Mouse (Mus musculus): ENCODE measurements around the gene Tank.

Tank gene

GRCm38 (mm10) chr2:61578433-61578832 is at the start of gene Tank:
Gene Tank, plus strand, starts transcription at chr2:61578585.
- no peak for DNase-seq (ENCODE audit: low spot score in 2 of 2)

- DNase-seq (ENCODE audit: low spot score in 2 of 2) = no peak
Measured at GRCm38 (mm10) chr2:61532326-61532725, 46.1 kb upstream of the Tank start.

GRCm38 (mm10) chr2:61533131-61533530 is 45.3 kb upstream of the Tank start:
- DNase-seq (ENCODE audit: low spot score in 2 of 2) = peak; percentile 25 to 28

DNA sequence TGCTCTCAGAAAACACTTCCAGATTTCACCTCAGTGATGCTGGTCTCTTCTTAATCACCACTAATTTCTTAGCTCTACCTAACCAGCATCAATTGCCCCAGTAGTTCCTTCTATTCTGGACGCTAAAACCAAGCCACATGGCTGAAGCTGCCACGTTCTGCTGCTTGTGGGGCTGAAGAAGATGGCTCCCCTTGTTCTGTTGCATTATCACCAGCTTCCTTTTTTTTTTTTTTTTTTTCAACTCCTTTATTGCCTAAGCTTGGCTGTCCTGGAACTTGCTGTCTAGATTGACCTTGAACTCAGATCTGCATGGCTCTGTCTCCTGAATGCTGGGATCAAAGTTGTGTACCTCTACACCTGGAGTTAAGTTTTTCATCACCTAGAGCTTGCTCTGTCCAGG is 41.5 kb upstream of the Tank start:
- no peak for DNase-seq (ENCODE audit: low spot score in 2 of 2)

- no peak for DNase-seq (ENCODE audit: low spot score in 2 of 2)
Measured at GRCm38 (mm10) chr2:61539378-61539777, 39.0 kb upstream of the Tank start.

DNA sequence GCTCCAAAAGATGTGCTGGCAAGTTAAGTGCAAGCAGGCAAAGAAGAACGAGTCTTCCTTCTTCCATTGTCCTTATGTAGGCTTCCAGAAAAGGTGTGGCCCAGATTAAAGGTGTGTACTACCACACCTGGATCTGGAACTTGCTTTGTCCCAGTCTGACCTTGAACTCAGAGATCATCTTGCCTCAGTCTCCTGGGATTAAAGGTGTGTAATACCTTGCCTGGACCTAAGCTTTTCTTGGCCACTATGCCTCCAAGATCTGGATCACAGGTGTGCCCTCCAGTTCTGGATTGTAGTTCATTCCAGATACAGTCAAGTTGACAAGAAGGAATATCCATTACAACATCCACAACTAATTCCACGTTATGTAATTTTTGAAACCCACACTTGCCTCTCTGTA is 36.0 kb upstream of the Tank start:
- DNase-seq (ENCODE audit: low spot score in 2 of 2) = no peak

DNA sequence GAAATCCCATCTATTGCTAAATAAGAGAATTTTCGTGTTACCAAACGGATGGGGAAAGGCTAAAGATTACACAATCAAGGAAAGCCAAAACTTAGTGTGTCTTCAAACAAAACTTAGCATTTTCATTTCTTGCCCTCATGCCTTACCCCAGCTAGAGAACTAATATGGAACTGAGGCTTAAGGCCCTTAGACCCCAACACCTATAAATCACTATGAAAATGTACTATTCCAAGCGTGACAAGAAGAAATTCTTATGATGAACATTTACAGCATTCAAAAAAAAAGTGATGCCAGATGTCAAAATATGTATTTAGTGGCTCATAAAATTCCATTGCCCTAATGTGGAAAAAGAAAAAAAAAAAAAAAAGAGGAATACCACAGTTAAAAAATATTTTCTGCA is 32.7 kb upstream of the Tank start:
- no peak for DNase-seq (ENCODE audit: low spot score in 2 of 2)

DNA sequence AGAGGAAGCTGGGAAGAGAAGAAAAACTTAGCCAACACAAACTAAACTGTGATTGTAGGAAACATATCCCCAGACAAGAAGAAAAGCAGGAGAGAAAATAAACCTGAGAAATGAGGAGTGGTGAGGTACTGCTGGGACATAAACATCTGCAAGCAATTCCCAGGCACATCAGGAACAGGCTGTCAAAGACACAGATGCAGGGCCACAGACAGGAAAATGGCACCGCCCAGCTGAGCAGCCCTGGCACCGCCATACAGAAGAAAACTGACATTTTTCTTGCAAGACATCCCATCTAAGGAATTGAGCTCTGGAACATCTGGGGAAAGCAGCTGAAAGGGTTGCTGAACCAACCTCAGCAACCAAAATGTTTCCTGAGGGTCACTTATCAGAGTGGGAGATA is 30.4 kb upstream of the Tank start:
- DNase-seq (ENCODE audit: low spot score in 2 of 2) = no peak

DNA sequence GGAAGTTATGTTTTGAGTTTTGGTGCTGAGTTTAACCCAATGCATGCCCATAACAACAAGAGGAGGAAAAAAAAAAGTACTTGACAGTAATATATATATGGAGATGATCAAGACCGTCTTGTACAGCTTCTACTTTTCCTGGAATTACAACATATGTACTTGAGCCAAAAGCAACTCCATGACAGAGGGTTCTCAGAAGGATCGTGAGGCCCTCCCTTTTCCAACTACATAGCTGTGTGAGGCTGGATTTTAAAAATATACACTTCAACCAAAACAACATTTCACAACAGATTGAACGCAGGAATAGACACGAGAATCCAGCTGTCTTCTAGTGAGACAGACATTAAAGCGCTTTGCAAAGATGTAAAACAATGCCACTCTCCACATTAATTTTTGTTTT is 26.7 kb upstream of the Tank start:
- no peak for DNase-seq (ENCODE audit: low spot score in 2 of 2)

DNA sequence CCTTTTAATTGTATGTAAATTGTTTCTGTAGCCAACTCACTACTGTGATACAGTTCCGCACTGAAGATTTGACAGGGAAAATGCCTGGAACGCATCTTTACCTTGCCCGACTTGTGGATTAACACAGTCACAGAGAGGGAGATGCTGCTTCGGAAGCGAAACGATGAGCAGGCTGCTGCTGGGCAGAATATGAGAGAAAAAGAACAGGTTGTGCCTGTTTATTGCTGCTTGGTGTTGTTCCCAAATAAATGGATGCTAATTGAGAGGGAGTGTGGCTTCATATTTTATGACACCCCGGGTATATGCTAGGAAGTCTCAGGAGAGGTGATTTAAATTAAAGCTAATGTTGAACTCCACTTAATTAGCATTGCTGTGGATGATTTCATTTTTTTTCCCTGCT is 23.0 kb upstream of the Tank start:
- no peak for DNase-seq (ENCODE audit: low spot score in 2 of 2)

DNA sequence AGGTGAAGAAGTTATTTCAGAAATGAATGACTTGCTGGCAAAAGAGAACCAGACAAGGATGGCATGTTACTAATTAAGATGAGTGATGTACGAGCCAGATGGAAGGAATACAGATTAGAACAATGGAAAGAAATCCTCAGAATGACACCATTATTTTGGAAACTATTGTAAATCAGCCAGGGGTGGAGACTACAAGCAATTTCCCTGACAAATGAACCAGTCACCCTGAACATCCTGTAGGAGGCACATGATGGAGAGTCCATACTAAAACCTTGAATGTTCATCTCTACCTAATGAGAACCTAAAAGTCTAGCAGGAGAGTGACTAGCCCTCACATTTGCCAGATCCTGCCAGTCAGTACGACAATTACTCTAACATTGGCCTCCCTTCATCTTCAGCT is 22.6 kb upstream of the Tank start:
- DNase-seq (ENCODE audit: low spot score in 2 of 2) = no peak

DNA sequence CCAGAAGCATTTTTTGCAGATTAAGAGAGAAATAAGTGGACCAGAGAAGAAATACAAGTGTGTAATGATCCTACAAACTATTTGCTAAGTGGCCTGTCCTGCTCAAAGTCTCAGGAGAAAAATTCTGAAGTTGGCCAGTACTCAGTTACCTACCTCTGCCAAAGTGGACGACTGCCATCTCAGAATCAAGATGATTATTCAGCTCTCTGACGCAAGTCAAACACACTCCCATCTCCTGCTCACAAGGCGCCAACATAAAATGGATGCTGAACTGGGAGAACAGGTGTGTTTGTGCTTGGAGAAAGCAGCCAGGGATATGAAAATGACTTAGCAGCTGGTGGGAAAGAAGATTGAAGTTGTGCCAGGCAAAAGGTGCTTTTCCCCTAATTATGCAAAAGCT is 21.7 kb upstream of the Tank start:
- DNase-seq (ENCODE audit: low spot score in 2 of 2) = no peak

- no peak for DNase-seq (ENCODE audit: low spot score in 2 of 2)
Measured at GRCm38 (mm10) chr2:61557848-61558471, 20.4 kb upstream of the Tank start.

DNA sequence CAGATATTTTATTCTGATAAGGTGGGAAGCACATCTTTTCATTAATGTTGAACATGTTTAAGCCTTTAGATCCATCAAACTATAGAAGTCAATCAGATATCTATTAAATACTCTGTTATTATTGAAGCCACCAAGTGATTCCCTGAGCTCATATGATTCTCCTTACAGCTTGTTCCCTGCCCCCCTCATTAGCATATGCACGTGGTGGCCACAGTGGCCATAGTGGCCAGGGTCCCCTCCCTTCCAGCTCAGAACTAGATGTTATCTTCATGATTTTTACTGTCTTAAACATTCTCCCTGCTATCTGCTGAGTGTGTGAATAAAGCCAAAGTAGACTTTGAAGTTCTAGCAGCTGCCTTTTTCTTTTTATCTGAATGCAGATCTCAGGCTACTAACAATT is 17.3 kb upstream of the Tank start:
- DNase-seq (ENCODE audit: low spot score in 2 of 2) = no peak

DNA sequence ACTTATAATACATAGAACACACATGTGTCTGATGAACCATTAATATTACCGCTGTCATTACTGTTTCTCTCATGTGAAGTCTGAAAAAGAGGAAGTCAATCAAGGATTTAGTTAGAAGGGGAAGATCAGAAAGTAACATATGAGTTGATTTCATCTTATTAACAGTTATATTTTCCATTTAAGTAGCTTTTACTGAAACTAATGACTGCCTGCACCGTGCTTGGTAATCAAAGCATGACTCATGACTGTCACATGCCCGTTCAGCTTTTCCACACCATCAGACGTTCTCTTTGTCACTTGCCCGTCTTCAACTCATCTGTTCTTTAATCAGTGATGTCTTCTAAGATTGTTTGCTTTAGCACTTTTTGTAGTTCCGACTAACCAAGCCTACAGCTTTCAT is 15.2 kb upstream of the Tank start:
- no peak for DNase-seq (ENCODE audit: low spot score in 2 of 2)

DNA sequence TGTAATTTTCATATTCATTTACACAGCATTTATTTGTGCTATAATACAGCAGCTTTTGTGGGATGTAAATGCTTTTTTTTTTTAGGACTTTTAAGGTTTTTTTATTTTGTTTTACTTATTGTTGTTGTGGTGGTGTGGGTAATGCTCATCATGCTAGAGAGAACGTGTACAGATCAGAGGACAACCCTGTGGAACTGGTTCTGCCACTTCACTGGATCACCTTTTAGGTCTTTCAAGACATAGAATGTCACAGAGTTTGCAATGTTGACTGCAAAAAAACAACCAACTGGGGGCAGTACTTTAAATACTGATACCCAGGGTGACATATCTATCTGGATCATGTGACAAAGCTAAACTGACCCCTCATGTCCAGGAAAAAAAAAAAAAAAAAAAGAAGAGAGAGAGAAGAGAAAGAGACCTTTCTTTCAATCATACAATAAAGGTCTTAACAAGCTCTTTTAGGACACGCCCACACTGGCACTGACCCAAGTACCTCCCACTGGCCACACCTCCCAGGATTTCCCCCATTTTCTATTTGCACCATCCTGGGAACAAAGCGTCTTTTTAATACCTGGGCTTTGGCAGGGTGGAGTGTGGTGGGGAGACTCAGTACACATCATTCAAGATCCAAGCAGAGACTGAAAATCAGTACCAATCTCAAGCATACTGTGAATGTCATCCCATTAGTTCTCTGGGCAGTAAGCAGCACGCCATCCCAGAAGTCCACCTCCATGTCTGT is 11.2 kb upstream of the Tank start:
- no peak for DNase-seq (ENCODE audit: low spot score in 2 of 2)

DNA sequence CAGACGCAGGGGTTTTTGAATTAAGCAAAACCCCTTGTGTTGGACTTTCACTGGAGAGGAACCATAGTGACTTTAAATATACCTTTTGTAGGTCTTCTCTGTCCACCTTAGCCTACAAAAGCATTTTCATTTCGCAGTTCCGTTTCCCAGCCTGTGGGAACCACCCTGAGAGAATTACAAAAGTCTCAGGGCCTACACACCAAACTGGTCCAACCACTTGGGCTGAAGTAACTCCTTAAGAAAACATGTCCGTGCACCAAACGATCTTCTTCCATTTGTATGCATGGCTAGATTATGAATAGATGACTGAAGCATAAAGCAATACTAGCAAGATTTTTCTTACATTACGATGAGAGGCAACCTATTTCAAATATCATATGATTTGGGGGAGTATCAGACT is 9.2 kb upstream of the Tank start:
- no peak for DNase-seq (ENCODE audit: low spot score in 2 of 2)

- no peak for DNase-seq (ENCODE audit: low spot score in 2 of 2)
Measured at GRCm38 (mm10) chr2:61571343-61571955, 6.9 kb upstream of the Tank start.

DNA sequence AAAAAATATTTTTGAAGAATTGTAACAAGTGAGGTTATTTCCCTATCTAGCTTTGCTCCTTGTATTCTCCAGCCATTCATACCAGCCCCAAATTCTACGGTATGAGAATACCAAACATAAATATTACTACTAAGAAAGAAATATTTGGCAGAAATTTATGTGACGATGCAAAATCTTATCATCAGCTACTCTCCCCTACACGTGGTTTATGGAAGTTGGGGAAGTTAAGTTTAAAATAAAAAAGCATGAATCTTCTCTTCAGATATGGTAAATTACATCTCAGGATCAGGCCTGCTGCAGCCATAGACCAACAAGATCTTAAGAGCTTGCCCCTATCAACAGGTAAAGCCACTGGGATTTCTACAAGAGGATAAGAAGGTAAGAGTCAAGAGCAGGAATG is 1.9 kb upstream of the Tank start:
- DNase-seq (ENCODE audit: low spot score in 2 of 2) = no peak

DNA sequence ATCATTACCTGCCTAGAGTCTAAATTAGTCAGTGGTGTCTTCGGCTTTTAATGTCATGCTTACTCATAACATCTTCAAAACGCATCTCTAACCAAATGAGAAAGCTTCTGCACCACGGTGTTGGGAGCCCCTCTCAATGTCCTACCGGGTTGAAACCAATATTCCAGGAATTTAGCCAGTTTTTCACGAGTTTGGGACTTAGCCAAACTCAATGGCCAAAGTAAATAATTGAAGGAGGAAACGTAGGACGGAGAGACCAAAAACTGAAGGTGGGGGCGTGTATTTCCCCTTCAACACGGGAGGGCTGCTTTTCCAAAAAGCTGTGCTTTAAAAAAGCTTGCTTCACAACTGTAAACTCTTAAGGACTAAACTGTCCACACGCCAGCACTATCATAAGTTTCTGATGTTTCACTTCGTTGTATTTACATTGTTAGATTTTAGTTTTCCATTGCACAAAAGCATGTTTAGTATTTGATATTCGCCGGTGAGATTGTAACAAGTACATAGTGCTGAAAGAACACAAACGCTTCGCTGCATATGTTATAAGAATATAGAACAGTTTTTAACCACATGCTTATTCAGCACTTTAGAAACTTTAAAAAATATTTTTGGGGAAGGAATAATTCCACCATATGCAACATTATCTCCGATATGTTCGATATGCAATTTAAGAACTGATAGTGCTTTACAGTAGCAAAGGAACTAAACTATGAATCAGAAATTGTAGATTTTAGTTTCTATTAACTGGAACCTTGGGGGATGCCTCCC is 1.3 kb upstream of the Tank start:
- no peak for DNase-seq (ENCODE audit: low spot score in 2 of 2)

- no peak for DNase-seq (ENCODE audit: low spot score in 2 of 2)
Measured at GRCm38 (mm10) chr2:61577696-61578062, 706 bp upstream of the Tank start.

GRCm38 (mm10) chr2:61579501-61579990 is 1.2 kb downstream of the Tank start:
- DNase-seq (ENCODE audit: low spot score in 2 of 2) = no peak
